Comparison of ENCODE assay signal across 17 mouse cellular contexts in genomic region chr4:125559564-125559963, GRCm38 (mm10).
A peak's percentile ranks its signal among the peaks of the same experiment; 100 is the strongest.
DNase-seq lines count a peak whose midpoint lies in the region; ATAC-seq and TF ChIP-seq lines count a peak whose summit lies in the region.
"Had no signal": no experiment of that assay in that cellular context is flagged by ENCODE, and none has a peak within 500 bp of the region (broad histone marks: within the 10 kb centered on the region; RNA-seq: fewer than 3 reads in every experiment).

No protein-coding gene starts in this region.

- peaks cover 70% of the 10 kb centered on the region for H3K4me1 ChIP-seq in hindbrain, embryonic 13.5 days (replicated peaks)
- peaks cover 42% of the 10 kb centered on the region for H3K4me1 ChIP-seq in hindbrain, embryonic 12.5 days
- H3K4me1 ChIP-seq in cerebellum, adult 2 months (ENCODE audit: control insufficient read depth, insufficient read depth, low read length) = peaks cover 28% of the 10 kb centered on the region
- H3K4me1 ChIP-seq in hindbrain, embryonic 14.5 days (replicated peaks; ENCODE audit: control insufficient read depth, insufficient read depth, low read length) = peaks cover 39% of the 10 kb centered on the region
- H3K4me1 ChIP-seq: liver, embryonic 12.5 days; lung, embryonic 15.5 days had no signal

- ATAC-seq in hindbrain, embryonic 13.5 days (ENCODE audit: low FRiP score) = no peak
- ATAC-seq in hindbrain, embryonic 12.5 days (ENCODE audit: low FRiP score) = no peak
- ATAC-seq in hindbrain, embryonic 14.5 days (ENCODE audit: low FRiP score) = 0 out of 2 replicates have a peak, but pooled peaks have one; percentile 32
- ATAC-seq in inflammation-experienced regulatory T-cells, adult 6 months = no peak
- ATAC-seq: intestine, postnatal 0 days; liver, embryonic 12.5 days had no signal

- TF ChIP-seq CTCF in cerebellum, adult 2 months (IDR thresholded peaks at IDR 0.05; ENCODE audit: borderline replicate concordance, insufficient read depth, low read depth, low read length) = no peak

- no peaks in the 10 kb centered on the region for H3K9me3 ChIP-seq in hindbrain, embryonic 13.5 days
- H3K9me3 ChIP-seq in hindbrain, embryonic 12.5 days (replicated peaks) = no peaks in the 10 kb centered on the region
- H3K9me3 ChIP-seq in hindbrain, embryonic 14.5 days (ENCODE audit: control insufficient read depth, low read length) = no peaks in the 10 kb centered on the region
- H3K9me3 ChIP-seq: heart, embryonic 12.5 days; liver, embryonic 12.5 days; lung, embryonic 15.5 days; neural tube, embryonic 12.5 days had no signal

- no peaks in the 10 kb centered on the region for H3K36me3 ChIP-seq in hindbrain, embryonic 13.5 days
- no peaks in the 10 kb centered on the region for H3K36me3 ChIP-seq in hindbrain, embryonic 12.5 days
- H3K36me3 ChIP-seq in hindbrain, embryonic 14.5 days (replicated peaks; ENCODE audit: control insufficient read depth, insufficient read depth) = no peaks in the 10 kb centered on the region
- H3K36me3 ChIP-seq: heart, embryonic 12.5 days; liver, embryonic 12.5 days; lung, embryonic 15.5 days; neural tube, embryonic 12.5 days had no signal

- TF ChIP-seq POLR2A in cerebellum, adult 2 months (IDR thresholded peaks at IDR 0.05; ENCODE audit: borderline replicate concordance, insufficient read depth, low read length) = no peak

- H3K9ac ChIP-seq in hindbrain, embryonic 13.5 days = no peak overlapping the region
- no peak overlapping the region for H3K9ac ChIP-seq in hindbrain, embryonic 12.5 days
- no peak overlapping the region for H3K9ac ChIP-seq in hindbrain, embryonic 14.5 days
- H3K9ac ChIP-seq: heart, embryonic 12.5 days; liver, embryonic 12.5 days; lung, embryonic 15.5 days; neural tube, embryonic 12.5 days had no signal

- H3K4me2 ChIP-seq in hindbrain, embryonic 13.5 days = no peak overlapping the region
- no peak overlapping the region for H3K4me2 ChIP-seq in hindbrain, embryonic 12.5 days (replicated peaks)
- no peak overlapping the region for H3K4me2 ChIP-seq in hindbrain, embryonic 14.5 days (replicated peaks)
- H3K4me2 ChIP-seq: heart, embryonic 12.5 days; liver, embryonic 12.5 days; lung, embryonic 15.5 days; neural tube, embryonic 12.5 days had no signal

- WGBS in hindbrain, embryonic 13.5 days = 55% methylated on average over 5 of the region's 5 CpGs
- 58% methylated on average over 5 of the region's 5 CpGs for WGBS in hindbrain, embryonic 12.5 days
- 4% methylated on average over 5 of the region's 5 CpGs for WGBS in cerebellum, adult 2 months
- WGBS in hindbrain, embryonic 14.5 days = 48% methylated on average over 5 of the region's 5 CpGs

- H3K27me3 ChIP-seq in hindbrain, embryonic 13.5 days = peaks cover 7% of the 10 kb centered on the region; the same call in 1 of the 2 replicates
- H3K27me3 ChIP-seq in hindbrain, embryonic 12.5 days = peaks cover 5% of the 10 kb centered on the region; the same call in 1 of the 2 replicates
- H3K27me3 ChIP-seq in cerebellum, adult 2 months (ENCODE audit: control insufficient read depth, insufficient read depth, low read length) = no peaks in the 10 kb centered on the region
- no peaks in the 10 kb centered on the region for H3K27me3 ChIP-seq in hindbrain, embryonic 14.5 days (ENCODE audit: control insufficient read depth, insufficient read depth, low read length)
- H3K27me3 ChIP-seq: liver, embryonic 12.5 days; lung, embryonic 15.5 days; neural tube, embryonic 12.5 days had no signal

- 0 out of 2 replicates have a peak overlapping the region, but pooled peaks have one; percentile 24 for H3K27ac ChIP-seq in hindbrain, embryonic 13.5 days
- H3K27ac ChIP-seq in hindbrain, embryonic 12.5 days = no peak overlapping the region; the same call in 1 of the 2 replicates
- H3K27ac ChIP-seq in cerebellum, adult 2 months (ENCODE audit: insufficient read depth, low read length) = no peak overlapping the region
- no peak overlapping the region for H3K27ac ChIP-seq in hindbrain, embryonic 14.5 days
- H3K27ac ChIP-seq: liver, embryonic 12.5 days; lung, embryonic 15.5 days; neural tube, embryonic 12.5 days had no signal

- no peak overlapping the region for H3K4me3 ChIP-seq in hindbrain, embryonic 13.5 days
- H3K4me3 ChIP-seq in hindbrain, embryonic 12.5 days = no peak overlapping the region
- H3K4me3 ChIP-seq in cerebellum, adult 2 months (replicated peaks; ENCODE audit: insufficient read depth, low read depth, low read length) = no peak overlapping the region
- no peak overlapping the region for H3K4me3 ChIP-seq in hindbrain, embryonic 14.5 days (replicated peaks; ENCODE audit: low read length)
- H3K4me3 ChIP-seq: heart, embryonic 12.5 days; liver, embryonic 12.5 days; lung, embryonic 15.5 days; neural tube, embryonic 12.5 days had no signal

- peak; percentile 87 for DNase-seq in brain, adult 2 months (ENCODE audit: low read depth, low spot score)
- DNase-seq in cerebellum, adult 2 months = peak; percentile 72 to 81
- no peak for DNase-seq in hindbrain, embryonic 14.5 days (ENCODE audit: low spot score)
- no peak for DNase-seq in lung, postnatal 10 days
- DNase-seq: adrenal gland, adult 8-10 months; heart, postnatal 36 days; layer of hippocampus, postnatal 36 days; right cerebral cortex, postnatal 25 days; thymus, postnatal 36 days had no signal

Comparison
In these comparisons a context has a peak if more than half of its experiments do, and no peak if none do; other contexts are left out.
1. DNase-seq: peak in brain, adult 2 months (single experiment) and cerebellum, adult 2 months (2 of 2); none in hindbrain, embryonic 14.5 days (single experiment) and lung, postnatal 10 days (single experiment).